Mouse (Mus musculus): ENCODE data around the gene Aprt.

DNA sequence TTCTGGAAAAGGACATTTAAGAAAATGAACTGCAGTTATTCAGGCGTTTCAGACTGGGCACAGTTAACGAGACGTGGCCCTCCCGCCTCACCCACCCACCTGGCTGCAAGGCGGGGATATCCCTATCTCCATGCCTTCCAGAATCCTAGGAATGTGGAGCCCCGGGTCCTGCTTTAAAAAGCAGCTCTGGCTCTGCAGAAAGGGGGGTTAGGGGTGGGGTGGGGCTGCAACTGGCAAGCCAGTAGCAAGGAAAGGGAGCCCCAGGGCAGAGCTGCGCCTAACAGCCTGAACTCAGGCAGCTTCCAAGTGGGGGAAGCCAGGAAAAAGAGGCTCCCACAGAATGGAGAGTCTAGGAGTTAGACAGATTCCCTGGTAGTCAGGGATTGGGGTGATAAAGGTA lies 2.5 kb upstream of the Aprt start:
- no peak for TF ChIP-seq CTCF (IDR thresholded peaks at IDR 0.05; ENCODE audit: low read depth)
- TF ChIP-seq EP300 (IDR thresholded peaks at IDR 0.05; ENCODE audit: low read depth), result no peak
